Mouse (Mus musculus) bone marrow, adult 2 months (tissue): ENCODE measurements at regions not wholly inside any gene's neighbourhood (a gene's known extent, or its start where the extent isn't known, plus 50 kb on each side); places are given as distances from the start of the nearest gene placed in this dataset.

Experiments used
- CTCF ChIP-seq: fragments of 200-500 bp; IDR thresholded peaks from 2 replicates; pipeline ENCODE4 v1.5.1; 2011; ENCODE audit warnings: low read length, control low read depth; ENCODE audit not compliant: control insufficient read depth, insufficient read depth
- POLR2A ChIP-seq: fragments of 200-500 bp; IDR thresholded peaks from 2 replicates; pipeline ENCODE4 v1.6.1; 2011; ENCODE audit warnings: low read depth, mild to moderate bottlenecking, control low read depth, low read length, borderline replicate concordance; ENCODE audit not compliant: control insufficient read depth

- TF ChIP-seq CTCF (no peak), POLR2A (no peak)
These were observed 64.7 kb upstream of the Slc22a12 start for GRCm38 (mm10) chr19:6607501-6607900.
